Mouse (Mus musculus): Measurements from ENCODE around the gene Mrps14. TPM values are rescaled to one million over a fixed set of nuclear protein-coding genes. Genes with fewer than 3 reads are reported as not detected.
A peak's percentile ranks its signal among the peaks of the same experiment; 100 is the strongest.

The Mrps14 gene
- total RNA-seq, 4 experiments from 2014 or later: 63.2 to 72.5 (median 71.7) TPM

GRCm38 (mm10) chr1:160227196-160227595, 32.2 kb downstream of the Mrps14 start:
- DNase-seq (ENCODE audit: low spot score in 2 of 2): no peak

GRCm38 (mm10) chr1:160227850-160228249, 32.8 kb downstream of the Mrps14 start:
- DNase-seq (ENCODE audit: low spot score in 2 of 2): no peak

- no peak for DNase-seq (ENCODE audit: low spot score in 2 of 2)
Measured at GRCm38 (mm10) chr1:160231013-160231412, 36.0 kb downstream of the Mrps14 start.

- no peak for DNase-seq (ENCODE audit: low spot score in 2 of 2)
Measured at GRCm38 (mm10) chr1:160232113-160232512, 37.1 kb downstream of the Mrps14 start.

- no peak for DNase-seq (ENCODE audit: low spot score in 2 of 2)
Measured at GRCm38 (mm10) chr1:160233921-160234320, 38.9 kb downstream of the Mrps14 start.

GRCm38 (mm10) chr1:160237981-160238380, 43.0 kb downstream of the Mrps14 start:
- no peak for DNase-seq (ENCODE audit: low spot score in 2 of 2)

GRCm38 (mm10) chr1:160238852-160239443, 43.9 kb downstream of the Mrps14 start:
- no peak for DNase-seq (ENCODE audit: low spot score in 2 of 2)

GRCm38 (mm10) chr1:160240091-160240490, 45.1 kb downstream of the Mrps14 start:
- no peak for DNase-seq (ENCODE audit: low spot score in 2 of 2)

GRCm38 (mm10) chr1:160244689-160245088, 49.7 kb downstream of the Mrps14 start:
- no peak for DNase-seq (ENCODE audit: low spot score in 2 of 2)

GRCm38 (mm10) chr1:160245954-160246353, 50.9 kb downstream of the Mrps14 start:
- DNase-seq (ENCODE audit: low spot score in 2 of 2): no peak

GRCm38 (mm10) chr1:160246844-160247243, 51.8 kb downstream of the Mrps14 start:
- DNase-seq (ENCODE audit: low spot score in 2 of 2): peak in 1 of 2 experiments; percentile 38

- no peak for DNase-seq (ENCODE audit: low spot score in 2 of 2)
Measured at GRCm38 (mm10) chr1:160247473-160247872, 52.5 kb downstream of the Mrps14 start.

GRCm38 (mm10) chr1:160249786-160250185, 54.8 kb downstream of the Mrps14 start:
- no peak for DNase-seq (ENCODE audit: low spot score in 2 of 2)

- no peak for DNase-seq (ENCODE audit: low spot score in 2 of 2)
Measured at GRCm38 (mm10) chr1:160250782-160251181, 55.8 kb downstream of the Mrps14 start.

GRCm38 (mm10) chr1:160251388-160252007, 56.5 kb downstream of the Mrps14 start:
- no peak for DNase-seq (ENCODE audit: low spot score in 2 of 2)

Other genes with a start within 250 kb of the Mrps14 start
- gene 4930523C07Rik, start 150.8 kb upstream of the Mrps14 start, total RNA-seq (2022): 1 to 10 TPM; 1.3 to 3.3 (median 2.2) TPM
- under 1 TPM; 0.07 to 0.16 (median 0.11) TPM for gene Tnn, start 41.6 kb upstream of the Mrps14 start, total RNA-seq (2022)
- gene Cacybp, start 17.7 kb downstream of the Mrps14 start, total RNA-seq (2022): 100 to 1,000 TPM in 1 of 4 experiments, 10 to 100 TPM in 3; 80.3 to 101 (median 91.8) TPM